Mouse (Mus musculus): ENCODE results near the gene Sdk2. TPM values are rescaled to one million over a fixed set of nuclear protein-coding genes. Genes with fewer than 3 reads are reported as not detected.

Gene Sdk2
- polyA plus RNA-seq, 1 experiment from 2014 or later: 2.2 TPM

- no peaks in the 10 kb centered on the region for H3K36me3 ChIP-seq (ENCODE audit: control insufficient read depth, insufficient read depth)
- H3K27me3 ChIP-seq (replicated peaks; ENCODE audit: control insufficient read depth, insufficient read depth, low read length): no peaks in the 10 kb centered on the region
- peaks cover 27% of the 10 kb centered on the region for H3K4me1 ChIP-seq (replicated peaks; ENCODE audit: control insufficient read depth, insufficient read depth, low read length)
- peak overlapping the region; percentile 27 for H3K4me3 ChIP-seq (replicated peaks; ENCODE audit: low read length)
- peak; percentile 87 for ATAC-seq
- H3K9me3 ChIP-seq (ENCODE audit: control insufficient read depth, low read length): no peaks in the 10 kb centered on the region
- H3K27ac ChIP-seq (ENCODE audit: low read length): no peak overlapping the region
- 1% methylated on average over 6 of the region's 6 CpGs for WGBS
- H3K9ac ChIP-seq (replicated peaks; ENCODE audit: low read depth, low read length): no peak overlapping the region
- peak overlapping the region; percentile 31 for H3K4me2 ChIP-seq (ENCODE audit: low read length)
Measured at GRCm38 (mm10) chr11:113990466-113990865, 76.4 kb downstream of the Sdk2 start.

GRCm38 (mm10) chr11:113990065-113990464 lies 76.8 kb downstream of the Sdk2 start:
- 25% methylated on average over 4 of the region's 4 CpGs for WGBS
- peak overlapping the region; percentile 8; the same call in 1 of the 2 replicates for H3K27ac ChIP-seq (ENCODE audit: low read length)
- peak; percentile 5; the same call in 1 of the 2 replicates for ATAC-seq

GRCm38 (mm10) chr11:113985826-113986416 lies 80.9 kb downstream of the Sdk2 start:
- Histone ChIP-seq H3K36me3 (ENCODE audit: control insufficient read depth, insufficient read depth) (no peaks in the 10 kb centered on the region), H3K4me1 (replicated peaks; ENCODE audit: control insufficient read depth, insufficient read depth, low read length) (peaks cover 32% of the 10 kb centered on the region), H3K27me3 (replicated peaks; ENCODE audit: control insufficient read depth, insufficient read depth, low read length) (no peaks in the 10 kb centered on the region), H3K9ac (replicated peaks; ENCODE audit: low read depth, low read length) (no peak overlapping the region), H3K27ac (ENCODE audit: low read length) (no peak overlapping the region), H3K4me3 (replicated peaks; ENCODE audit: low read length) (no peak overlapping the region), H3K4me2 (ENCODE audit: low read length) (no peak overlapping the region), H3K9me3 (ENCODE audit: control insufficient read depth, low read length) (no peaks in the 10 kb centered on the region)
- no peak for ATAC-seq
- 26% methylated on average over 5 of the region's 5 CpGs for WGBS

More at GRCm38 (mm10) chr11:113990065-113990464, 76.8 kb downstream of the Sdk2 start:
- no peaks in the 10 kb centered on the region for H3K36me3 ChIP-seq (ENCODE audit: control insufficient read depth, insufficient read depth)
- H3K27me3 ChIP-seq (replicated peaks; ENCODE audit: control insufficient read depth, insufficient read depth, low read length): no peaks in the 10 kb centered on the region
- H3K9ac ChIP-seq (replicated peaks; ENCODE audit: low read depth, low read length): no peak overlapping the region
- H3K4me3 ChIP-seq (replicated peaks; ENCODE audit: low read length): peak overlapping the region; percentile 27
- H3K4me1 ChIP-seq (replicated peaks; ENCODE audit: control insufficient read depth, insufficient read depth, low read length): peaks cover 27% of the 10 kb centered on the region
- peak overlapping the region; percentile 31 for H3K4me2 ChIP-seq (ENCODE audit: low read length)
- H3K9me3 ChIP-seq (ENCODE audit: control insufficient read depth, low read length): no peaks in the 10 kb centered on the region

- Histone ChIP-seq H3K4me2 (ENCODE audit: low read length) (no peak overlapping the region; the same call in 1 of the 2 replicates), H3K4me1 (replicated peaks; ENCODE audit: control insufficient read depth, insufficient read depth, low read length) (peaks cover 27% of the 10 kb centered on the region)
Measured at GRCm38 (mm10) chr11:113981732-113982503, 84.9 kb downstream of the Sdk2 start.

GRCm38 (mm10) chr11:113981088-113981487 lies 85.8 kb downstream of the Sdk2 start:
- H3K36me3 ChIP-seq (ENCODE audit: control insufficient read depth, insufficient read depth): no peaks in the 10 kb centered on the region
- peak overlapping the region; percentile 49 for H3K27ac ChIP-seq (ENCODE audit: low read length)
- no peaks in the 10 kb centered on the region for H3K9me3 ChIP-seq (ENCODE audit: control insufficient read depth, low read length)
- H3K9ac ChIP-seq (replicated peaks; ENCODE audit: low read depth, low read length): no peak overlapping the region
- H3K4me2 ChIP-seq (ENCODE audit: low read length): no peak overlapping the region
- no peaks in the 10 kb centered on the region for H3K27me3 ChIP-seq (replicated peaks; ENCODE audit: control insufficient read depth, insufficient read depth, low read length)
- H3K4me1 ChIP-seq (replicated peaks; ENCODE audit: control insufficient read depth, insufficient read depth, low read length): peaks cover 23% of the 10 kb centered on the region
- no peak overlapping the region for H3K4me3 ChIP-seq (replicated peaks; ENCODE audit: low read length)
- ATAC-seq: no peak
- 32% methylated on average over 6 of the region's 6 CpGs for WGBS

More at GRCm38 (mm10) chr11:113981732-113982503, 84.9 kb downstream of the Sdk2 start:
- no peaks in the 10 kb centered on the region for H3K27me3 ChIP-seq (replicated peaks; ENCODE audit: control insufficient read depth, insufficient read depth, low read length)
- peak overlapping the region; percentile 74 for H3K27ac ChIP-seq (ENCODE audit: low read length)
- no peaks in the 10 kb centered on the region for H3K36me3 ChIP-seq (ENCODE audit: control insufficient read depth, insufficient read depth)
- WGBS: 4% methylated on average over 7 of the region's 7 CpGs
- H3K4me3 ChIP-seq (replicated peaks; ENCODE audit: low read length): no peak overlapping the region
- no peak overlapping the region for H3K9ac ChIP-seq (replicated peaks; ENCODE audit: low read depth, low read length)
- peak; percentile 82 for ATAC-seq
- H3K9me3 ChIP-seq (ENCODE audit: control insufficient read depth, low read length): no peaks in the 10 kb centered on the region

- Histone ChIP-seq H3K27ac (ENCODE audit: low read length) (no peak overlapping the region), H3K4me3 (replicated peaks; ENCODE audit: low read length) (no peak overlapping the region), H3K27me3 (replicated peaks; ENCODE audit: control insufficient read depth, insufficient read depth, low read length) (no peaks in the 10 kb centered on the region), H3K9ac (replicated peaks; ENCODE audit: low read depth, low read length) (no peak overlapping the region), H3K4me1 (replicated peaks; ENCODE audit: control insufficient read depth, insufficient read depth, low read length) (peaks cover 27% of the 10 kb centered on the region), H3K9me3 (ENCODE audit: control insufficient read depth, low read length) (no peaks in the 10 kb centered on the region), H3K36me3 (ENCODE audit: control insufficient read depth, insufficient read depth) (no peaks in the 10 kb centered on the region), H3K4me2 (ENCODE audit: low read length) (no peak overlapping the region)
- ATAC-seq: no peak
- 98% methylated on average over 12 of the region's 12 CpGs for WGBS
Measured at GRCm38 (mm10) chr11:113978318-113978717, 88.5 kb downstream of the Sdk2 start.

- H3K4me2 ChIP-seq (ENCODE audit: low read length): no peak overlapping the region
- H3K27ac ChIP-seq (ENCODE audit: low read length): no peak overlapping the region
- no peak overlapping the region for H3K4me3 ChIP-seq (replicated peaks; ENCODE audit: low read length)
- no peaks in the 10 kb centered on the region for H3K36me3 ChIP-seq (ENCODE audit: control insufficient read depth, insufficient read depth)
- 54% methylated on average over 3 of the region's 3 CpGs for WGBS
- H3K9ac ChIP-seq (replicated peaks; ENCODE audit: low read depth, low read length): no peak overlapping the region
- no peaks in the 10 kb centered on the region for H3K27me3 ChIP-seq (replicated peaks; ENCODE audit: control insufficient read depth, insufficient read depth, low read length)
- no peak for ATAC-seq
- peaks cover 23% of the 10 kb centered on the region for H3K4me1 ChIP-seq (replicated peaks; ENCODE audit: control insufficient read depth, insufficient read depth, low read length)
- H3K9me3 ChIP-seq (ENCODE audit: control insufficient read depth, low read length): no peaks in the 10 kb centered on the region
Measured at GRCm38 (mm10) chr11:113975667-113975970, 91.2 kb downstream of the Sdk2 start.

GRCm38 (mm10) chr11:113974876-113975666 lies 91.8 kb downstream of the Sdk2 start:
- H3K4me2 ChIP-seq (ENCODE audit: low read length): no peak overlapping the region

GRCm38 (mm10) chr11:113972517-113972872 lies 94.4 kb downstream of the Sdk2 start:
- Histone ChIP-seq H3K4me3 (replicated peaks; ENCODE audit: low read length) (no peak overlapping the region), H3K9ac (replicated peaks; ENCODE audit: low read depth, low read length) (no peak overlapping the region), H3K36me3 (ENCODE audit: control insufficient read depth, insufficient read depth) (no peaks in the 10 kb centered on the region), H3K4me1 (replicated peaks; ENCODE audit: control insufficient read depth, insufficient read depth, low read length) (peaks cover 23% of the 10 kb centered on the region), H3K4me2 (ENCODE audit: low read length) (no peak overlapping the region), H3K27ac (ENCODE audit: low read length) (no peak overlapping the region), H3K9me3 (ENCODE audit: control insufficient read depth, low read length) (peaks cover 2% of the 10 kb centered on the region; the same call in 1 of the 2 replicates), H3K27me3 (replicated peaks; ENCODE audit: control insufficient read depth, insufficient read depth, low read length) (no peaks in the 10 kb centered on the region)
- WGBS: 51% methylated on average over 3 of the region's 3 CpGs
- no peak for ATAC-seq

More at GRCm38 (mm10) chr11:113974876-113975666, 91.8 kb downstream of the Sdk2 start:
- Histone ChIP-seq H3K9me3 (ENCODE audit: control insufficient read depth, low read length) (no peaks in the 10 kb centered on the region), H3K9ac (replicated peaks; ENCODE audit: low read depth, low read length) (no peak overlapping the region), H3K36me3 (ENCODE audit: control insufficient read depth, insufficient read depth) (no peaks in the 10 kb centered on the region), H3K4me3 (replicated peaks; ENCODE audit: low read length) (no peak overlapping the region), H3K27me3 (replicated peaks; ENCODE audit: control insufficient read depth, insufficient read depth, low read length) (no peaks in the 10 kb centered on the region), H3K4me1 (replicated peaks; ENCODE audit: control insufficient read depth, insufficient read depth, low read length) (peaks cover 23% of the 10 kb centered on the region), H3K27ac (ENCODE audit: low read length) (no peak overlapping the region)
- no peak for ATAC-seq
- 22% methylated on average over 16 of the region's 16 CpGs for whole genome bisulfite sequencing
